Mouse (Mus musculus): ENCODE data around the gene C1ql4. TPM values are rescaled to one million over a fixed set of nuclear protein-coding genes. Genes with fewer than 3 reads are reported as not detected.
"Not testable (repeated sequence)": the region's sequence is repeated elsewhere in the genome, so short reads cannot be mapped to it uniquely, and the experiment has no call there.

The C1ql4 gene
- total RNA-seq, 2 experiments from 2014 or later = not detected

DNA sequence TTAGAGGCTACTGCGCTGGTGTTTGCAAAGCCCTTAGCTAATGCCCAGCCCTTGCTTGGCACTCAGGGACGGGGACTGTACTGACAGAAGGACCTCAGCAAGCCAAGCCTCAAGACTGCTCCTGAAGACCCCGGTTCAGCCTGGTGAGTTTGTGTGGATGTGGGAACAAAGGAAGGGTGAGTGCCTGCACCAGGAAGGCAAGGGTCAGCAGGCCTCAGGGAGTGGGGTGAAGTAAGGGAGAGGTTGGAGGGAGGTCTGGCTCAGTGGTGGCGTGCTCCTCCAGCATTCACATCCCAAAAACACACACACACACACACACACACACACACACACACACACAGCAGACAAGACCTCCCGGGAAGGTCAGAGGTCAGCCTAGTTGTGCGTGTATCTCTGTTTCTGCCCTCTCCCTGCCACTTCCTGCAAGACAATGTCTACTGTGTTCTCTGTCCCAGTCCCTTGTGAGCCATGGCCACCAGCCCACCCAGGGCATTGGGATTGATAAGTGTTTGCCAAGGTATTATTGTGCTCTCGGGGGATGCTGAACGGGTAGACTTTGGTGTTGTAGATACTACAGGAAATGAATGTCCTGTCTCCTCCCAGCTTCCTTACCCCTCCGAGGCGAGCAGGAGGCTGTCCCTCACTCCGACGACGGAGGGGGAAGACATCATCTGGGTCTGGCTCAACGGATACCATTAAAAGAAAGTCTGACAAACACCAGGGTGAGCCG lies 9.3 kb downstream of the C1ql4 start:
- ATAC-seq (replicated peaks; ENCODE audit: low FRiP score, poor library complexity, severe bottlenecking) = no peak

GRCm38 (mm10) chr15:99076011-99076410 lies 11.6 kb downstream of the C1ql4 start:
- ATAC-seq (replicated peaks; ENCODE audit: low FRiP score, poor library complexity, severe bottlenecking) = not testable (repeated sequence)

DNA sequence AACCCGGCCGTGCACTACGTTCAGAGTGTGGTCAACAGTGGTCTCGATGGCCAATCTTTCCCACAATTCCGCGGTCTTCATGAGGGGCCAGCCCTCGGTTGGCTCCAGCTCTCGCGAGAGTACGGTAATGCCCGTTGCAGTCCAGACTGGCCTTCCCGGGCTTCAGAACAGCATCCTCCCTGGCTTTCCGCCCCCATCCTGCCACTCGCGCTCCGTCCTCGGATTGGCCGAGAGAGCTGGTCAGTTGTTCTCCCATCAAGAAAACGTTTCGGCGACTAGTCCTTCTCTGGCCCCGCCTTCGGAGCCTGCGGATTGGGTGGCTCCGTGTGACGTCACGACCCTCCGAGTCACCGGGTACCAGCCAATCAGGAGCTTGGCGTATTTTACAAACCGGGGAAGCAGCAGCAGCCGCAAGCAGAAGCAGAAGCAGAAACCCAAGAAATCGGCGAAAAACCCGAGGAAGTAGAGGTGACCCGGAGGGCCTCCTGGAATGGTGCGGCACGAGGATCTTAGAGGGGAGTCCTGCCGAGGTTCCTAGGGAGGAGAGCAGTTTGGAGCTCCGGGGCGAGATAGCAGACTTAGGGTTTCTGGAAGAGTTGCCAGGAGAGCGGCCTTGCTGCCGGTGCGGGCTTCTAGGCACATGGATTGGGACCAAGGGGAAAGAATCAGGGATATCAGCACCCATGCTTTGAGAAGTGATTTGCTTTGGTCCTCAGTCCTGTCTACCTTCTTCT lies 12.8 kb downstream of the C1ql4 start:
- ATAC-seq (replicated peaks; ENCODE audit: low FRiP score, poor library complexity, severe bottlenecking) = peak; percentile 94

- peak; percentile 36 for ATAC-seq (replicated peaks; ENCODE audit: low FRiP score, poor library complexity, severe bottlenecking)
Observed at GRCm38 (mm10) chr15:99074019-99074599, 13.5 kb downstream of the C1ql4 start, which contains the start of gene Troap. Troap (plus strand) TSS chr15:99074575.

DNA sequence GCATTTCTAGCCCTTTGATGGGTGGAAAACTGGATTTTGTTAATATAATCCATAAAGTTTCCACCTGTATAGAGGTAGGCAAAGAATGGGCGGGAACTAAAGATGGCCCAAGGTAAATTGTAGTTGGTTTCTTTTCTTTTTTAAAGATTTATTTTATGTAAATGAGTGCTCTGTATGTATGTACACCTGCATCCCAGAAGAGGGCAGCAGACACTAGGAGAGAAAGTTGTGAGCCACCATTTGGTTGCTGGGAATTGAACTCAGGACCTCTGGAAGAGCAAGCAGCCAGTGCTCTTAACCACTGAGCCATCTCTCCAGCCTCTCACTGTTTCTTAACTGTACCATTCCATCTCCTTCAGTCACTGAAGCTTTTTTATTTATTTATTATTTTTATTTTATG lies 15.6 kb downstream of the C1ql4 start:
- no peak for ATAC-seq (replicated peaks; ENCODE audit: low FRiP score, poor library complexity, severe bottlenecking)

GRCm38 (mm10) chr15:99065557-99066165 lies 22.0 kb downstream of the C1ql4 start:
- no peak for ATAC-seq (replicated peaks; ENCODE audit: low FRiP score, poor library complexity, severe bottlenecking)

DNA sequence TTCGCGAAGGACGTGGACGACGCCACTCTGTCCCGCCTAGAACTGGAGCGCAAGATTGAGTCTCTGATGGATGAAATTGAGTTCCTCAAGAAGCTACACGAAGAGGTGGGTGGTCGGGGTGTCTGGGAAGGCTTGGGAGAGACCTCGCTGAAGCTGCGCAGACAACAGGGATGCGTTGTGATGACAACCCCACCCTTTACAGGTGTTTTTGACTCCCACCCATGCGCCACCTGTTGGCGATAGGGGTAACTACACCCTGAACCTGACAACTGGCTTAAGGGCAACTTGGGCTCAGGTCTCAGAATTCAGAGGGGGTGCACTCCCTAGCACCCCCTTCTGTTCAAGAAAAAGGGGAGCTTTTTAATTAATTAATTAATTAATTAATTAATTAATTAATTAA lies 31.3 kb downstream of the C1ql4 start:
- ATAC-seq (replicated peaks; ENCODE audit: low FRiP score, poor library complexity, severe bottlenecking) = peak; percentile 62; the same call in 1 of the 2 replicates

DNA sequence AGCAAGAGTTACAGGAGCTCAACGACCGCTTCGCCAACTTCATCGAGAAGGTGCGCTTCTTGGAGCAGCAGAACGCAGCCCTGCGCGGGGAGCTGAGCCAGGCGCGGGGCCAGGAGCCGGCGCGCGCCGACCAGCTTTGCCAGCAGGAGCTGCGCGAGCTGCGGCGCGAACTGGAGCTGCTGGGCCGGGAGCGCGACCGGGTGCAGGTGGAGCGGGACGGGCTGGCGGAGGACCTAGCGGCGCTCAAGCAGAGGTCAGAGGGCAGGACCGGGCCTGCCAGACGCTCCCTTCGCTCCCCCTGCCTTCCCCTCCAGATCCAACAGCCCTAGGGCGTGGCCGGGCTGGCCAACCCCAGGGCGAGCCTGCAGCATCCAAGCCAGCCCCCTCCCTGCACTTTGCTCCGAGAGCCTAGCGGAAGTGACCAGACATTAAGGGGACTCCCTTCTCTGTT lies 32.1 kb downstream of the C1ql4 start:
- 0 out of 2 replicates have a peak, but pooled peaks have one; percentile 28 for ATAC-seq (replicated peaks; ENCODE audit: low FRiP score, poor library complexity, severe bottlenecking)

- no peak for ATAC-seq (replicated peaks; ENCODE audit: low FRiP score, poor library complexity, severe bottlenecking)
Observed at GRCm38 (mm10) chr15:99055040-99055439, 32.6 kb downstream of the C1ql4 start, which contains the start of gene Prph. Prph (plus strand) TSS chr15:99055174.

DNA sequence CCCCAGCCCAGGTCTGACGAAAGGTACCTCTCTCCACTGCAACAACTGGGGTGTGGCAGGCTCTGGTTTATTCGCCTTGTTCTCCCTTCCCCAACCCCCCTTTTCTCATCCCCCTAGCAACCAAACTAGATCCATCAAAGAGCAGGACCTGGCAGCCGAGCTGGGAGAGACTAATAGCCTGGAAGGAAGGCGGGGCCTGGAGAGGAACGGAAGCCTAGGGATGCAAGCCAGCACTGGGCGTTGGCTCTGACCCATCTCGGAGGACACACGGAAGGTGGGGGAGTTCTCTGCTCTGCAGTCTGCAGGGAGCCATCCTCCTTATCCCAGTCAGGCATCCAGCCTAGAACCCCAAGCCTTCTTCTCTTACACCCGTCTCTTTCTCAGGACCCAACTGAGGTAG lies 34.2 kb downstream of the C1ql4 start:
- ATAC-seq (replicated peaks; ENCODE audit: low FRiP score, poor library complexity, severe bottlenecking) = no peak

DNA sequence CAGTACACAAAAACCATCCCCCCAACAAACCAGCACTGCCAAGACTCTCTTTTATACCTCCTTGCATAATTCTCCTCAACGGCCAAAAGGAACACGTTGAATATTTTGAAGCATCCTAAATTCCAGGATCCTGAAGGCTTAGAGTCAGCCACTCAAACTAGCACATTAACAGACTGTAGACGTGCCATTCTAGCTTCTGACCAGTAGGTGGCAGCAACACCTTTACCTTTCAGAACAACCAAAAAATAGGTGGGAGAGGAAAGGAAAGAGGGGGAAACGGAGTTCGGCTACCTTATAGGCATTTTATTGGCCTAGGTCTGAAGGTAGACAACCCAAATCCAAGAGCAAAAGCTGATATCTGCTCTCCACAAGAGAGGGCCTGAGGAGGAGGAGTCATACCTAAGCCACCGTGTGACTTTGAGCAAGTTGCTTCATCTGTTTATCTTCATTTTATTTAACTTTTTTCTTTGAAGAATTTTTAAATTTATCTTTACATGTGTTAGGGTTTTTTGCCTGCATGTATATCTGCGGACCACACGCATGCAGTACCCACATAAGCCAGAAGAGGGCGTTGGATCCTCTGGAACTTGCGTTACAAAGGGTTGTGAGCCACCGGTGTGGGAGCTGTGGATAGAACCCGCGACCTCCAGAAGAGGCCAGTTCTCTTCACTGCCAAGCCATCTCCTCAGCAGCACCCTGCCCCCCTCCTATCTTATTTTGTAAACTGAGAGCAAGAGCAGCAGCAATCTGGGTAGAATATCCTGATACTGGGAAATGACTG lies 38.0 kb downstream of the C1ql4 start:
- peak; percentile 80 for ATAC-seq (replicated peaks; ENCODE audit: low FRiP score, poor library complexity, severe bottlenecking)

GRCm38 (mm10) chr15:99045734-99046133 lies 41.9 kb downstream of the C1ql4 start:
- not testable (repeated sequence) for ATAC-seq (replicated peaks; ENCODE audit: low FRiP score, poor library complexity, severe bottlenecking)

DNA sequence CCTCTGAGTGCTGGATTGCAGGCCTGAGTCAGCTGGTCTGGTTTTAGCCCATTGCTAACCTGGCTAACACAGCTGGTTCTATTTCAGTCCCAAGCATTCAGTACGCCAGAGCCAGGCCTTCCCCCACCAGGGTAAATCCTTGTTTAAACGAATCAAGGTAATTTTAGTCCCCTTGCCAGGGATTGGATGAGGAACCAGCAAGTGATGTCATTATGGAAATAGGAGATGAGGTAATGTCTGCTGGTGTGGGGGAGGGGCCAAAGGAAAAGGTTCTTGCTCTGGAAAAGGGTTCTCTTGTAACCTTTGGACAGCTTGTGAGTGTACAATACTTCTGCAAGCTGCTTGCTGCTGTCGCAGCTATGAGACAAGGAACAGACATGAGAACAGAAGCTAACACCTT lies 42.8 kb downstream of the C1ql4 start:
- no peak for ATAC-seq (replicated peaks; ENCODE audit: low FRiP score, poor library complexity, severe bottlenecking)

DNA sequence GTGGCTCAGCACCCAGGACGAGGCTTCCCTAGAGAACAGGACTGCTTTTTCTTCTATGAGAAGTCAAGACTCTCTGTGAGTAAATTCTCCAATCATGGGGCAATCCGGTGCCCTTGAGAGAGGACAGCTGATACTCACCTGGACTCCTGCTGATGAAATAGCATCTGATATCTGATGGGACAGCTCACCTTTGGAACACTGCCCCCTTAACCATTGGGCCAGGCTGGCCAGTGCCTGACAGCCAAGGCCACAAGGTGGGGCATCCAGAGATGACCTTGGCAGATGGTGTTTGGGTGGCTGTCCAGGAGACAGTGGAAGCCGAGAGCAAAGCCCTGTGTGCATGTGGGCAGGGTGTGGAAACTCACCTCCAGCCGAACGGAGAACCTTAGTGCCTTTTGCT lies 45.3 kb downstream of the C1ql4 start:
- no peak for ATAC-seq (replicated peaks; ENCODE audit: low FRiP score, poor library complexity, severe bottlenecking)

- ATAC-seq (replicated peaks; ENCODE audit: low FRiP score, poor library complexity, severe bottlenecking) = no peak
Observed at GRCm38 (mm10) chr15:99040920-99041856, 46.4 kb downstream of the C1ql4 start.

DNA sequence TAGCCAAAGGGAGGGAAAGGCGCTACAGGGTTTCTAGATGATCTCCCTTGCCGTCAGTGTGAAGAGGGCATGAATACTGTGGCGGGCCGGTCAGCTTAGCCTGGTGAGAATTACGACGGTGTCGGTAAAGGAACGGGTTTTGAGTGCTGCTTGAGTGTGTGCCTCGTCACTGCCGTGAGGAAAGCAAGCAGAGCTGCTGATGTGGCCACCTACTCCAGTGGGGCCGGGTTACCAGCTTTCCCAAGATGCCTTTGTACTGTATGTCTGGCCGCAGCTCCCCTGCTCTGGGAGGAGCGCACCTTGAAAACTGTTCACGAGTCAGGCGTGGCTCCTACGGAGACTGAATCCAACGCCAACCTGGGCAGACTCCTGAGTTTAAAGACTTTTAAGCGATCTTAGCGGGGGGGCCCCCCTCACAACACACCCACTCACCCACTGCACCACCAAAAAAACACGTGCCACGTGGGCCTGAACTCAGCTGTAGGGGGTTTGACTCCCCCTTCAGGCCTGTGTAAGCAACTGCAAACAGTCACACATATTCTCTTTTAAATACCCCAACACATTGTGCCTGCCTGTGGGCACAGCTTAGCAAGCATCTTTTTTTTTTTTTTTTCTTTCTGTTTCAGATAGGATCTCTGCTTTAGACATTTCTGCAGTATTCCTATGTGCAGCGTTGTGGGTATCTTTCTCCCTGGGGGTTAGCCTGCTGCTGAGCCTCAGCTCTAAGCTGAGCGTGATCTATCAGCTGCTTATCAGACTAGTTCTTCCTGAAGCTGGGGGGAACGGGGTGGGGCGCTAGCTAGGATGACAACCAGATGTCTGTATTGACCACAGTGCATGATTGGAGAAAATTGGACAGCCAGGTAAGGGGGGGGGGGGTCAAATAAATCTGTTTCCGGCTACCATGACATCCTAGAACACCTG lies 47.4 kb downstream of the C1ql4 start:
- ATAC-seq (replicated peaks; ENCODE audit: low FRiP score, poor library complexity, severe bottlenecking) = peak; percentile 67; the same call in 1 of the 2 replicates

GRCm38 (mm10) chr15:99039306-99039705 lies 48.3 kb downstream of the C1ql4 start:
- no peak for ATAC-seq (replicated peaks; ENCODE audit: low FRiP score, poor library complexity, severe bottlenecking)
